Mouse (Mus musculus) midbrain, embryonic 13.5 days (tissue): ENCODE measurements around the gene Clic3. TPM values are rescaled to one million over a fixed set of nuclear protein-coding genes. Genes with fewer than 3 reads are reported as not detected.
"Not testable (repeated sequence)": the region's sequence is repeated elsewhere in the genome, so short reads cannot be mapped to it uniquely, and the experiment has no call there.

ENCODE experiments used
- ATAC-seq: fragments of 200-750 bp; cut with Nextera tagmentation; 2 replicates; pipeline ENCODE4 v1.8.0; 2017; ENCODE audit warnings: mild to moderate bottlenecking, moderate TSS enrichment, moderate library complexity
- H3K27ac ChIP-seq: fragments of 300-500 bp; sonication (generic); 2 replicates; pipeline ENCODE4 v1.5.1; 2015; ENCODE audit warnings: inconsistent platforms, mild to moderate bottlenecking, moderate library complexity
- H3K27me3 ChIP-seq: fragments of 300-500 bp; sonication (generic); 2 replicates; pipeline ENCODE4 v1.6.1; 2015; ENCODE audit warnings: mild to moderate bottlenecking, inconsistent platforms
- H3K36me3 ChIP-seq: fragments of 300-500 bp; sonication (generic); 2 replicates; pipeline ENCODE4 v1.6.1; 2015; ENCODE audit warnings: mild to moderate bottlenecking, inconsistent platforms
- H3K4me1 ChIP-seq: fragments of 300-500 bp; sonication (generic); replicated peaks from 2 replicates; pipeline ENCODE4 v1.6.1; 2015; ENCODE audit warnings: inconsistent platforms
- H3K4me2 ChIP-seq: fragments of 300-500 bp; sonication (generic); replicated peaks from 2 replicates; pipeline ENCODE4 v1.6.1; 2015; ENCODE audit warnings: moderate library complexity, mild to moderate bottlenecking, inconsistent platforms
- H3K4me3 ChIP-seq: fragments of 300-500 bp; sonication (generic); replicated peaks from 2 replicates; pipeline ENCODE4 v1.5.1; 2015; ENCODE audit warnings: mild to moderate bottlenecking, inconsistent platforms
- H3K9ac ChIP-seq: fragments of 300-500 bp; sonication (generic); replicated peaks from 2 replicates; pipeline ENCODE4 v1.6.1; 2015; ENCODE audit warnings: mild to moderate bottlenecking, inconsistent platforms
- H3K9me3 ChIP-seq: fragments of 300-500 bp; sonication (generic); 2 replicates; pipeline ENCODE4 v1.6.1; 2016; ENCODE audit warnings: mild to moderate bottlenecking, inconsistent platforms
- WGBS: fragments of 180-500 bp; shearing (Covaris S2); methylation state at CpG from one replicate; pipeline ENCODE4 v1.1.7; 2015; 5-methylcytosine and 5-hydroxymethylcytosine counted together
- polyA plus RNA-seq: library from polyadenylated mRNA; unstranded; fragments of >200 nt; fragmentation: Nextera tagmentation; extraction: Ambion mirVana; gene quantifications from 2 replicates; pipeline ENCODE4 v1.2.1, GENCODE M21; 2015

The Clic3 gene
- 2.7 and 4.0 TPM in 2 replicates for polyA plus RNA-seq

DNA sequence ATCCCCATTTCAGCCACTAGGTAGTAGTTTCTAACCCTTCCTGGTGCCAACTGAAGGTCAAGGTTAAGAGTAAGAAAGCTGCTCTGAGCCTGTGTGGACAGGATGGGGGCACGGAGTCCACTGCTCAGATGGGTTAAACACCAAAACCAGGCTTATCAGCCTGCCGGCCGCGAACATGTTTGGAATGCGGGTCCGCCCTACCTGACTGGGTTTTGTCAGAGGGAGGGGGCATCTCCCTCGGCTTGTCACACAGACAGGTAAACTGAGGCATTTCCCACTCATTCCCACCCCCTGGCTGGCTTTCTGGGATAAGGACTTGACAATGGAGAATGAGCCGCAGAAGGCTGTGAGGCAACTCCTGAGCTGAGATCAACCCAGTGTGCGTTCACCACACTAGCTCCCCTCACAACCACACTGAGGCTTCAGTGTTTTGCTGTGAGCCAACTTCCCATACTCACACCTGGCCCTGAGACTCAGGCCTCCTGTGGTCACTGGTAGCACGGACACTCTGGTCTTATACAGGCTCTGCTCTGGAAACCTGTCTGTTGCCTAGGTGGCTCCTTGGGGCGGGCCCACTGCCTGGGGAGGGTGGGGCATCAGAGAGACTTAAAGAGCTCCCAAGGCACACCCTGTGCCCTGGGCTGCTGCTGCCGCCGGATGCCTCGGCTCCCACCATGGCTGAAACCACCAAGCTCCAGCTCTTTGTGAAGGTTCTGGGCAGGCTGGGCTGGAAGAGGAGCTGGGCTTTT is at the start of gene Clic3:
TSS of gene Clic3 (plus strand) at position 634 of the 749 bp plus-strand sequence.
- no peak within 1 kb of the TSS for H3K4me2 ChIP-seq
- H3K4me1 ChIP-seq = peaks cover 23% of the 10 kb centered on the region
- WGBS = 70% methylated on average over 14 of the region's 14 CpGs
- no peaks in the 10 kb centered on the region for H3K9me3 ChIP-seq
- H3K27ac ChIP-seq = no peak within 1 kb of the TSS
- H3K27me3 ChIP-seq = no peaks in the 10 kb centered on the region
- H3K9ac ChIP-seq = no peak within 1 kb of the TSS
- H3K36me3 ChIP-seq = peaks cover 23% of the 10 kb centered on the region
- H3K4me3 ChIP-seq = no peak within 1 kb of the TSS
- ATAC-seq = no peak

GRCm38 (mm10) chr2:25408908-25409307 is 47.7 kb upstream of the Clic3 start:
- Histone ChIP-seq H3K4me3 (no peak overlapping the region), H3K27ac (no peak overlapping the region), H3K4me1 (peaks cover 29% of the 10 kb centered on the region), H3K36me3 (peaks cover 58% of the 10 kb centered on the region), H3K27me3 (no peaks in the 10 kb centered on the region), H3K9ac (no peak overlapping the region), H3K4me2 (no peak overlapping the region), H3K9me3 (no peaks in the 10 kb centered on the region)
- no peak for ATAC-seq
- WGBS = 89% methylated on average over 10 of the region's 10 CpGs

GRCm38 (mm10) chr2:25413436-25413835 is 43.2 kb upstream of the Clic3 start:
- H3K9ac ChIP-seq, H3K4me2 ChIP-seq, H3K27me3 ChIP-seq, H3K4me1 ChIP-seq, H3K27ac ChIP-seq, H3K4me3 ChIP-seq, H3K9me3 ChIP-seq, ATAC-seq: not testable (repeated sequence)
- H3K36me3 ChIP-seq = peaks cover 28% of the 10 kb centered on the region

DNA sequence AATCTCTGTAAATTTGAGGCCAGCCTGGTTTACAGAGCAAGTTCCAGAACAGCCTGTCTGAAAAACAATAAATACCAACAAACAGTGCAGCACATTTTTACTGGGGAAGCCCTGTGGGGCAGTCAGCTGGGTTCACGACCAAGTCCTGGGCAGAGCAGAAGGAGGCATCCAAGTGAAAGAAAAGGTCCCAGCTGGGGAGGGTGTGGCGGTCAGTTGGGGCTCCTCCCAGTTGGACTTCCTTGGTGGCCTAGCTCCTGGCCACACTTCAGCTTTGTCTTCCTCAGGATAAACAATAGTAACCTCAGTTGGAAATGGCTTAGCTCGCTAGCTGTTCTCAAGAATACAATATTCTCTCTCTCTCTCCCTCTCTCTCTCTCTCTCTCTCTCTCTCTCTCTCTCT is 39.2 kb upstream of the Clic3 start:
- Histone ChIP-seq H3K27ac (no peak overlapping the region), H3K4me1 (peaks cover 2% of the 10 kb centered on the region; the same call in 1 of the 2 replicates), H3K9me3 (no peaks in the 10 kb centered on the region), H3K36me3 (peaks cover 3% of the 10 kb centered on the region), H3K4me2 (no peak overlapping the region), H3K4me3 (no peak overlapping the region), H3K9ac (no peak overlapping the region), H3K27me3 (no peaks in the 10 kb centered on the region)
- WGBS = 13% methylated on average over 3 of the region's 3 CpGs
- no peak for ATAC-seq

DNA sequence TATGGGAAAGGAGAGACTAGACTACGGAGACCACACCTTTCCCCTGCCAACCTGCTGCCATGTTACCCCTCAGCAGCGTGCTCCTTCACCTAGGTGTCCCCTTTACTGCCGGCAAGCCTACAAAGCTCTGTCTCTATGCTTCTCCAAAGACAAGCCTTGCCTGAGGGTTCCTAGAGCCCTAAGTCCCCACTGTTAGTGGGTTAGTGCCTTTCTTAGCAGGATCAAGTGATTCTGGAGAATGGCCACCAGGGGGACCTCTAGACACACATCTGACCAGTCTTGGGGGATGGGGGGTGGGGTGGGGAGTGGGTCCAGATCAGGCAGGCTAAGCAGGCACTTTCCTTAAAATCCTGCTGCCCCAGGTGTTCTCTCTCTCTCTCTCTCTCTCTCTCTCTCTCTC is 34.7 kb upstream of the Clic3 start:
- peak; percentile 51 for ATAC-seq
- Histone ChIP-seq H3K4me3 (no peak overlapping the region), H3K4me2 (no peak overlapping the region), H3K36me3 (no peaks in the 10 kb centered on the region), H3K27me3 (peaks cover 30% of the 10 kb centered on the region), H3K9me3 (no peaks in the 10 kb centered on the region), H3K4me1 (peaks cover 2% of the 10 kb centered on the region; the same call in 1 of the 2 replicates), H3K27ac (no peak overlapping the region), H3K9ac (no peak overlapping the region)
- WGBS = 20% methylated on average over 3 of the region's 3 CpGs

DNA sequence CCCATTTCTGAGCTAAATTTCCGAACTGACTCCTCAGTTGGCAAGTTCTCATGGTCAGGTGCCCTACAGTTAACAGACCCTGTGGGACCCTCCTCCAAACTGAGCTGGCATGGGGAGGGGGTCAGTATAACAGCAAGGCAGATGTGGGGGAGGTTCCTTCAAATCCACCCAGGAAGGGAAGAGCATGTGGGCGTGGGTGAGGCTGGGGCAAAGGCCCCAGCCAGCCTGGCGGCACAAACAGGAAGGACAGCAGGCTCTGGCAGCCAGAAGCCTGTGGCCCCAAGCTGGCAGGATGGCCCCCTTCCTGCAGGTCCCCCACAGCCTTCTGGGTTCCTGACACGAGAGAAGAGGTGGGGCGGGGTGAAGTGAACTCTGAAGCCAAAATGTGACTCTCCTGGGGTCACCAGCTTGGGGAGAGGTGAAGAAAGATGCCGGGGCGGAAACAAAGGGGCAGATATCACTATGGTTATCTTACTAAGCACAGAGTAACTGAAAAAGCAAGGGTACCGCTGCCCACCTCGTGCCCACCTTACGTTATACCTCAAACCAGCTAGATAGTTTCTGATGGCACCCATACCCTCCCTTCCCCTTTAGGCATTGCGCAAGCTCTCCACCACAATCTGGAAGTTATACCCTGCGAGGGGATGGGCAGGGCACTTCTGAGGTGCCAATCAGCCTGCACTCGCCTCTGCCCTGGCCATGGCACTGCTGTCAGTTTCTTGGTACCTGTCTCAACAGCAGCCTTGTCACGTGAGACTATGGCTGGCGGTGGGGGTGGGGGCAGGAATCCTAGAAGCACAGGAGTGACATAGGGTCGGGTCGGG is 33.8 kb upstream of the Clic3 start, which contains the start of gene Fut7:
TSS of gene Fut7 (plus strand) at position 681 of the 824 bp plus-strand sequence.
- Histone ChIP-seq H3K27me3 (peaks cover 30% of the 10 kb centered on the region), H3K36me3 (no peaks in the 10 kb centered on the region), H3K4me1 (0 out of 2 replicates have a peak, but pooled peaks cover 2% of the 10 kb centered on the region), H3K27ac (no peak within 1 kb of the TSS), H3K9ac (no peak within 1 kb of the TSS), H3K4me3 (no peak within 1 kb of the TSS), H3K4me2 (no peak within 1 kb of the TSS), H3K9me3 (no peaks in the 10 kb centered on the region)
- WGBS = 71% methylated on average over 17 of the region's 17 CpGs
- ATAC-seq = no peak

DNA sequence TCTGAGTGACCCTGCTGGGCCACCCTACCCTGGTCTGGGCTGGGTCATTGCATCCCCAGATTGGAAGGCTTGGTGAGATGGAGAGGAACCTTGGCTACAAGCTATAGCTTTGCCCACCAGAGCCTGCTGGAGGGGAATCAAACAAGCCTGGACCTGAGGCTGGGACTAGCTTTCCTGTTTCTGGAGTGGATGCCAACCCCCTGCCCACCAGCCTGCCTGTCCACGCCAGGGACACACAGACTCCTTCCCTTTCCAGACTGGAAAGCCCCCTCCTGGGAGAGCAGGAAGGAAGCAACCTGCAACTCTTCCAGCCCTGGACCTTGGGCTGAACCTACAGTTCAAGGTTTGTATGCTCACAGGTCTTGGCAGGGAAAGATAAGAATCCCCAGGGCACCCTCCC is 33.0 kb upstream of the Clic3 start:
- 73% methylated on average over 1 of the region's 1 CpGs for WGBS
- no peak overlapping the region for H3K4me2 ChIP-seq
- H3K9ac ChIP-seq = no peak overlapping the region
- H3K36me3 ChIP-seq = no peaks in the 10 kb centered on the region
- H3K9me3 ChIP-seq = no peaks in the 10 kb centered on the region
- H3K27ac ChIP-seq = no peak overlapping the region
- H3K4me1 ChIP-seq = peaks cover 2% of the 10 kb centered on the region; the same call in 1 of the 2 replicates
- peaks cover 30% of the 10 kb centered on the region for H3K27me3 ChIP-seq
- no peak for ATAC-seq
- no peak overlapping the region for H3K4me3 ChIP-seq

DNA sequence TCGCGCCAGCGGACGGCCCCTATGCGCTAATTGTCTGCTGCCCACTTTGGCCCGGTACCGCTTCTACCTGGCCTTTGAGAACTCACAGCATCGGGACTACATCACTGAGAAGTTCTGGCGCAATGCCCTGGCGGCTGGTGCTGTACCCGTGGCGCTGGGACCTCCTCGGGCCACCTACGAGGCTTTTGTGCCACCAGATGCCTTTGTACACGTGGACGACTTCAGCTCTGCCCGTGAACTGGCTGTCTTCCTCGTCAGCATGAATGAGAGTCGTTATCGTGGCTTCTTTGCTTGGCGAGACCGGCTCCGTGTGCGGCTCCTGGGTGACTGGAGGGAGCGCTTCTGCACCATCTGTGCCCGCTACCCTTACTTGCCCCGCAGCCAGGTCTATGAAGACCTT is 31.2 kb upstream of the Clic3 start:
- H3K27ac ChIP-seq = no peak overlapping the region
- peaks cover 19% of the 10 kb centered on the region for H3K4me1 ChIP-seq
- 59% methylated on average over 27 of the region's 27 CpGs for WGBS
- no peaks in the 10 kb centered on the region for H3K36me3 ChIP-seq
- no peak overlapping the region for H3K4me2 ChIP-seq
- H3K27me3 ChIP-seq = peaks cover 30% of the 10 kb centered on the region
- H3K4me3 ChIP-seq = no peak overlapping the region
- no peak for ATAC-seq
- H3K9me3 ChIP-seq = no peaks in the 10 kb centered on the region
- H3K9ac ChIP-seq = no peak overlapping the region

DNA sequence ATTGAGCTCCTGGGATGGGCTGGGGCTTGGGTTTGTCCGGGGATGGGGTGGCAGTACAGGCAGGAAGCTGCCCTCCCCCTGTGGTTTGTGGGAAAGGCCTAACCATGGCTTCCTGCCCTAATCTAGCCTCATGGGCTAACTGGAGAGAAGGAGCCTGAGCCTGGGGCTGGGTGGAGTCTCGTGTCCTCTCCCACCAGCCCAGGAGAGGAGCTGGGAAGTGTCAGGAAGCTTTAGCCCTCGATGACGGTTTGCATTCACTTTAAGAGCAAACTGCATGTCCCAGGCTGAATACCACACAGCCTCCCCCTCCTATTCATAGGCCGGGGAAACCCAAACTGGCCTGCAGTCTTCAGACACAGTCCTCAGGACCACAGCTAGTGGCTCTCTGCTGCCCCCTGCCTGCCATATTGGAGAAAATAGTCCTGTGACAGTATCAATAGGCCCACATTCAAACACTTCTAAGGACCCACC is 29.9 kb upstream of the Clic3 start:
- peaks cover 31% of the 10 kb centered on the region for H3K4me1 ChIP-seq

GRCm38 (mm10) chr2:25427256-25427655 is 29.4 kb upstream of the Clic3 start:
- WGBS = 91% methylated on average over 5 of the region's 5 CpGs
- Histone ChIP-seq H3K9me3 (no peaks in the 10 kb centered on the region), H3K27me3 (peaks cover 30% of the 10 kb centered on the region), H3K4me3 (no peak overlapping the region), H3K36me3 (no peaks in the 10 kb centered on the region), H3K4me2 (no peak overlapping the region), H3K9ac (no peak overlapping the region), H3K27ac (no peak overlapping the region), H3K4me1 (peaks cover 29% of the 10 kb centered on the region)
- ATAC-seq = no peak

More for the DNA sequence above, 29.9 kb upstream of the Clic3 start:
- no peak overlapping the region for H3K4me2 ChIP-seq
- H3K9ac ChIP-seq = no peak overlapping the region
- H3K27ac ChIP-seq = no peak overlapping the region
- H3K27me3 ChIP-seq = peaks cover 30% of the 10 kb centered on the region
- H3K9me3 ChIP-seq = no peaks in the 10 kb centered on the region
- H3K36me3 ChIP-seq = no peaks in the 10 kb centered on the region
- WGBS = 28% methylated on average over 5 of the region's 5 CpGs
- ATAC-seq = no peak
- H3K4me3 ChIP-seq = no peak overlapping the region

DNA sequence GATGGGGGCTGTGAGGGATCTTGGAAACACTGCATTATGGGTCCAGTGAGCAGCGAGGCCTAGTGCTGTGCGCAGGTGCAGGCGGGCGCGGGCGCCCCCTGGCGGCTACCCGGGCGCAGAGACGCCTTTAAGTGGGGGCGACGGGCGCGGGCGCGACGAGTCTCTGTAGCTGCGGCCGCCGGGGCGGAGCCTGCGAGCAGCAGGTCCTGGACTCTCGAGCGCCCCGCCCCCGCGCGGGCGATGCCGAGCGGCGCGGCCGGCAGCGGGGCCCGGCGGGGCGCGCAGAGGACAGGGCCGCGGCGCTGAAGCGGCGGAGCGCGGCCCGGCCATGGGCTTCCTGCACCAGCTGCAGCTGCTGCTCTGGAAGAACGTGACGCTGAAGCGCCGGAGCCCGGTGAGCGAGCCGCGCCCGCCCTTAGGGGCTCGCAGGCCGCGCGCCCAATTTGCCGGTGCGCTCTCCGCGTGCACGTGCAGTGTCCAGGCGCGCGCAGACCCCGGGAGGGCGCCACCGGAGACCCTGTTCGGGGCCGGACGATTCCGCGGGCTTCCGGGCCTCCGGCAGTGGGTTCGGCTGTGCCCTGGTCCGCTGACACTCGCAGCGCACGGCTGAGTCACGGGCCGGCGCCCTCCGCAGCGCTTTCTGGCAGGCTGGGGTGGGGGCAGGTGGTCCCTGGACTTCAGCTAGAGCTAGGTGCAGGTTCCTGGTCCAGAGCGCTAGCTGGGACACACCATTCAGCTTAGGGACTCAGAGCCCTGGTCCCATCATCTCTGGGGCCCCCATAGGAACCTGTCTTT is 28.0 kb upstream of the Clic3 start, which contains the start of gene Abca2:
TSS of gene Abca2 (plus strand) at position 262 of the 795 bp plus-strand sequence.
- peak; percentile 92 for ATAC-seq
- peak within 1 kb of the TSS; percentile 76 for H3K4me2 ChIP-seq
- peaks cover 29% of the 10 kb centered on the region for H3K4me1 ChIP-seq
- peaks cover 6% of the 10 kb centered on the region for H3K36me3 ChIP-seq
- H3K4me3 ChIP-seq = peak within 1 kb of the TSS; percentile 84
- H3K27ac ChIP-seq = peak within 1 kb of the TSS; percentile 92
- no peaks in the 10 kb centered on the region for H3K9me3 ChIP-seq
- H3K9ac ChIP-seq = peak within 1 kb of the TSS; percentile 88
- WGBS = under 1% methylated on average over 86 of the region's 89 CpGs
- H3K27me3 ChIP-seq = peaks cover 20% of the 10 kb centered on the region; the same call in 1 of the 2 replicates
